Mouse (Mus musculus) ES-E14 (cell line): ENCODE measurements around the gene Hhipl1.

Experiments used
- MAFK ChIP-seq: IDR thresholded peaks from 2 replicates; pipeline ENCODE4 v1.6.1; 2014; ENCODE audit warnings: mild to moderate bottlenecking, low read depth, low read length, inconsistent platforms; ENCODE audit not compliant: insufficient read depth
- ZNF384 ChIP-seq: IDR thresholded peaks from 2 replicates; pipeline ENCODE4 v1.6.1; 2012; ENCODE audit warnings: low read depth, low read length, inconsistent platforms

DNA sequence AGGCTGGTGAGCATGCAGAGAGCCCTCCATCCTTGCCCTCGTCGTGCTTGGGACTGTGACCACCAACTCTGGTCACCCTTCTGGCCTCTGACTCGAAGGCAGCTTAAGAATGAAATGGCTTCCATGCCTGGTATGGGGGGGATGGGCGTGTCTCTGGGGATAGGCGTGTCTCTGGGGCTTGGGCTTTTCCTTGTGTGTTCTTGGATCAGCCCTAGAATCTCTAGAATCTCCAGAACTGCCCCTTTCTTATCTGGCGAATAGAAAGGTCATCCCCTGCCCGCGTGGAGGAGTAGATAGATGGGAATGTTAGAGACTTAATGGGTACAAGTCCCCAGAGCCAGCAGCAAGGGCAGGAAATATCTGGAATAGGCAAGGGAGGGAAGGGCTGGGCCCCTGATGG lies 14.0 kb downstream of the Hhipl1 start:
- TF ChIP-seq ZNF384 (no peak), MAFK (no peak)
